Mouse (Mus musculus): ENCODE results near the gene Lxn. TPM values are rescaled to one million over a fixed set of nuclear protein-coding genes. Genes with fewer than 3 reads are reported as not detected.
A peak's percentile ranks its signal among the peaks of the same experiment; 100 is the strongest.

Gene Lxn
- polyA plus RNA-seq, 1 experiment from 2014 or later, result 218 TPM

DNA sequence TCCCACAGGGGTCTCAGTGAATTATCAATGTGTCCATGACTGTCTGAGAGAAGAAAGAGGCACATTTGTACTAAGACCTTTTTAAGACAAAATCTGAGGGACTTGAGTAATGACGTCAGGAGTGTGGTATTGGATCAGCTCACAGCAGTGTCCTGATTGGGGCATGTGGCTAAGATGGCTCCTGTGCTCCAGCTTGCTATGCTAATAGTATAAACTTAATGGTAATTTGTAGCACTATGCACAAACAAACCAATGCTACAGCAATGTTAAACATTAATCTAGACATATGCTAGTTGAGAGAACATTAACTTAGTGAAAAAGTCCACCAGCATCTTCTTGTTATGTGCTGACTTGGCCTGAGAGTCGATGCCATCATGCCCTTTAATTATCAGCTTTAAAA, 21.5 kb upstream of the Lxn start:
- WGBS, result 84% methylated on average over 2 of the region's 2 CpGs
- H3K27ac ChIP-seq, result no peak overlapping the region

DNA sequence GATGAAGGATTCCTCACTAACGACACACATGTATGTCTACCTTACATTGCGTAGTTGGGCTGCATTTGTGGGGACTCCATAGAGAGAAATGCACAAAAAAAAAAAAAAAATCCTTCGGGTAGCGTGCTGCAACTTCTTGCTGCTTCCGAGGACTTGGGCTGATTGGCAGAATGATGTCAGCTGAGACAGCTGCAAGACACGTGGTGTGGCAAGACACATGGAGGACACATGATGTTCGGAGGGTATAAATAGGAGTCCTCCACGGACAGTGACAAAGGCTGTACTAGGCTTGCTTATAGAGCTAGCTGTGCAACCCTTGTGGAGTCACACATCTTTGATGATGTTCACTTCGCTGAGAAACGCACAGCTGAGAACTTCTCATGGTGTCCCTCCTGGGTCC, 18.7 kb upstream of the Lxn start:
- Histone ChIP-seq H3K36me3 (0 out of 2 replicates have a peak, but pooled peaks cover 2% of the 10 kb centered on the region), H3K9ac (no peak overlapping the region), H3K4me2 (replicated peaks) (no peak overlapping the region), H3K27me3 (replicated peaks) (no peaks in the 10 kb centered on the region), H3K4me1 (no peaks in the 10 kb centered on the region), H3K9me3 (no peaks in the 10 kb centered on the region), H3K27ac (no peak overlapping the region), H3K4me3 (no peak overlapping the region)
- no peak for ATAC-seq (ENCODE audit: low FRiP score, low read depth)
- WGBS, result 90% methylated on average over 10 of the region's 10 CpGs

More for the DNA sequence above, 21.5 kb upstream of the Lxn start:
- ATAC-seq (ENCODE audit: low FRiP score, low read depth), result no peak
- H3K9ac ChIP-seq, result no peak overlapping the region
- no peaks in the 10 kb centered on the region for H3K27me3 ChIP-seq (replicated peaks)
- no peak overlapping the region for H3K4me2 ChIP-seq (replicated peaks)
- H3K9me3 ChIP-seq, result no peaks in the 10 kb centered on the region
- H3K4me3 ChIP-seq, result no peak overlapping the region
- 0 out of 2 replicates have a peak, but pooled peaks cover 2% of the 10 kb centered on the region for H3K36me3 ChIP-seq
- H3K4me1 ChIP-seq, result no peaks in the 10 kb centered on the region

- H3K9me3 ChIP-seq, result no peaks in the 10 kb centered on the region
- 96% methylated on average over 11 of the region's 11 CpGs for WGBS
- H3K27ac ChIP-seq, result no peak overlapping the region
- H3K9ac ChIP-seq, result no peak overlapping the region
- no peak overlapping the region for H3K4me3 ChIP-seq
- H3K4me2 ChIP-seq (replicated peaks), result no peak overlapping the region
- ATAC-seq (ENCODE audit: low FRiP score, low read depth), result no peak
- no peaks in the 10 kb centered on the region for H3K4me1 ChIP-seq
- no peaks in the 10 kb centered on the region for H3K27me3 ChIP-seq (replicated peaks)
- H3K36me3 ChIP-seq, result peaks cover 11% of the 10 kb centered on the region; the same call in 1 of the 2 replicates
Measured at GRCm38 (mm10) chr3:67479806-67480205, 16.1 kb upstream of the Lxn start.

GRCm38 (mm10) chr3:67473438-67473837, 9.7 kb upstream of the Lxn start:
- Histone ChIP-seq H3K36me3 (peaks cover 18% of the 10 kb centered on the region; the same call in 1 of the 2 replicates), H3K4me2 (replicated peaks) (no peak overlapping the region)

DNA sequence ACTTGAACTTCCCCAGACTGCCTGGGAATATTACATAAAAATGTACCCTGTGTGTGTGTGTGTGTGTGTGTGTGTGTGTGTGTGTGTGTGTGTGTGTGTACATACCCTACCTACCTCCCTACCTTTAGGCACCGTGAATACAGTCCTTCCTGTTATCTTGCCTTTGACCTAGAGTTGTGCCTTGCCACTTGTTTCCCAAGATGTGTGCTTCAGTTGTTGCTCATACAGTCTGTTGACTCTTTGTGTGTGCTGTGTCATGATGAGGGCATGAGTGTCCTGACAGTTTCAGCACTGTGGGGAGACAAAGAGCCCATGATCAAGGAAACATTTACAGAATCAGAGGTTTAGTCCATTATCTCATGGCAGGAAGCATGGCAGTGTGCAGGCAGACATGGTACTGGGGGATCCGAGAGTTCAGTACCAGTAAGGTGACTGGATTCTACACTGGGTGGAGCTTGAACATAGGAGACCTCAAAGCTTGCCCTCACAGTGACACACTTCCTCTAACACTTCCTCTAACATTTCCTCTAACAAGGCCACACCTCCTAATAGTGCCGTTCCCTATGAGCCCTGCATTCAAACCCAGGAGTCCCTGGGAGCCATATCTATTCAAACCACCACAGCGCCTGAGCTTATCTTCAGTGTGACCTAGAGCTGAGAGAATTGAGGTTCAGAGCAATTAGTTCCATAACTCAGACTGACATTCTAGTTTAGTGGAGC, 7.8 kb upstream of the Lxn start:
- Histone ChIP-seq H3K27ac (no peak overlapping the region), H3K9me3 (no peaks in the 10 kb centered on the region), H3K4me2 (replicated peaks) (no peak overlapping the region), H3K4me3 (no peak overlapping the region), H3K27me3 (replicated peaks) (no peaks in the 10 kb centered on the region), H3K4me1 (no peaks in the 10 kb centered on the region), H3K9ac (no peak overlapping the region), H3K36me3 (peaks cover 27% of the 10 kb centered on the region)
- no peak for ATAC-seq (ENCODE audit: low FRiP score, low read depth)
- WGBS, result 89% methylated on average over 4 of the region's 4 CpGs

More at GRCm38 (mm10) chr3:67473438-67473837, 9.7 kb upstream of the Lxn start:
- Histone ChIP-seq H3K9ac (no peak overlapping the region), H3K27me3 (replicated peaks) (no peaks in the 10 kb centered on the region), H3K4me3 (no peak overlapping the region), H3K4me1 (no peaks in the 10 kb centered on the region), H3K27ac (no peak overlapping the region), H3K9me3 (no peaks in the 10 kb centered on the region)
- no peak for ATAC-seq (ENCODE audit: low FRiP score, low read depth)
- 89% methylated on average over 6 of the region's 6 CpGs for WGBS

DNA sequence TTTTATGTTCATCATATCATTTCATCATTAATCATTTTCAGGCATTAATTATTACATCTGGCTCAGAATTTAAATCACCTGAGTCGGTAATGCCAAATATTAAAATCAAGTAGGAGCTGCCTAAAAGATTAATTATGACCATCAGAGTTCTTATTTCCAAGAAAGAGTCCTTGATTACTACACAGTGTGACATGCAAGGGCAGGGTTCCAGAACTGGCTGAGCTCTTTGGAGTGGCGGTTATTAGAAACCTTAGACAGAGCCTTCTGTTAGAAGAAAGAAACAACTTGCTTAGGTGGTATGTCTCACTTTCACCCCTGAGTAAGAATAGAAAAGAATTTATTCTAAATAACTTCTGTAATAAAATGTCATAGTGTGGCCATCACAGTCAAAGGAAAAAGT, 3.6 kb upstream of the Lxn start:
- Histone ChIP-seq H3K27ac (no peak overlapping the region), H3K27me3 (replicated peaks) (no peaks in the 10 kb centered on the region), H3K4me3 (no peak overlapping the region), H3K36me3 (peaks cover 11% of the 10 kb centered on the region), H3K9me3 (no peaks in the 10 kb centered on the region), H3K4me2 (replicated peaks) (no peak overlapping the region), H3K4me1 (peaks cover 12% of the 10 kb centered on the region), H3K9ac (no peak overlapping the region)
- WGBS, result 92% methylated on average over 2 of the region's 2 CpGs
- ATAC-seq (ENCODE audit: low FRiP score, low read depth), result no peak

- Histone ChIP-seq H3K4me2 (replicated peaks) (no peak overlapping the region), H3K4me3 (no peak overlapping the region), H3K9ac (no peak overlapping the region), H3K4me1 (peaks cover 12% of the 10 kb centered on the region), H3K27ac (no peak overlapping the region), H3K36me3 (peaks cover 10% of the 10 kb centered on the region), H3K27me3 (replicated peaks) (no peaks in the 10 kb centered on the region), H3K9me3 (no peaks in the 10 kb centered on the region)
- ATAC-seq (ENCODE audit: low FRiP score, low read depth), result no peak
- 90% methylated on average over 5 of the region's 5 CpGs for WGBS
Measured at GRCm38 (mm10) chr3:67466576-67466975, 2.9 kb upstream of the Lxn start.

- ATAC-seq (ENCODE audit: low FRiP score, low read depth), result no peak
- no peaks in the 10 kb centered on the region for H3K9me3 ChIP-seq
- H3K27me3 ChIP-seq (replicated peaks), result no peaks in the 10 kb centered on the region
- peak overlapping the region; percentile 38; the same call in 1 of the 2 replicates for H3K27ac ChIP-seq
- H3K4me2 ChIP-seq (replicated peaks), result peak overlapping the region; percentile 86
- WGBS, result 6% methylated on average over 12 of the region's 12 CpGs
- peak overlapping the region; percentile 77 for H3K9ac ChIP-seq
- H3K4me1 ChIP-seq, result peaks cover 12% of the 10 kb centered on the region
- H3K36me3 ChIP-seq, result peaks cover 20% of the 10 kb centered on the region
- H3K4me3 ChIP-seq, result peak overlapping the region; percentile 62
Measured at GRCm38 (mm10) chr3:67463001-67463400, 725 bp downstream of the Lxn start.

DNA sequence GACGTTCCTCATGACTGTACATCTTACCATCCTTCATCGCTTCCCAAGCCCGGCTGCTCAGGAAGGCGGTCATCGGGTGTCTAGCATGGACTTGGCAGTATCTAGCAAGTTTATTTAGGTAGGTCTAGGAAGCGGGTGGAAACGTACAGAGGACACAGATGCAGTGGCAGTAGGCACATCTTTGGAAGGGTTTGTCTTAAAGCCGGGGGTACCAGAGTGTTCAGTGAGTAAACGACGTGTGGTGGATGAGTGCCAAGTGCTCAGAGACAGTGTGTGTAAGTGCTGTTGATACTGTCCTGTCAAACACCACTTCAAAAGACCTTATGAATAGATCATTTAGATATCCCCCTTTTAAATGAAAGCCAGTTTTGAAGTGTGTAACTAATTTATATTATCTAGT, 1.1 kb downstream of the Lxn start:
- Histone ChIP-seq H3K4me1 (peaks cover 12% of the 10 kb centered on the region), H3K4me2 (replicated peaks) (peak overlapping the region; percentile 86), H3K27me3 (replicated peaks) (no peaks in the 10 kb centered on the region), H3K36me3 (peaks cover 20% of the 10 kb centered on the region), H3K9me3 (no peaks in the 10 kb centered on the region), H3K9ac (peak overlapping the region; percentile 77), H3K4me3 (peak overlapping the region; percentile 62), H3K27ac (no peak overlapping the region)
- 0 out of 2 replicates have a peak, but pooled peaks have one; percentile 41 for ATAC-seq (ENCODE audit: low FRiP score, low read depth)
- 44% methylated on average over 10 of the region's 10 CpGs for WGBS

DNA sequence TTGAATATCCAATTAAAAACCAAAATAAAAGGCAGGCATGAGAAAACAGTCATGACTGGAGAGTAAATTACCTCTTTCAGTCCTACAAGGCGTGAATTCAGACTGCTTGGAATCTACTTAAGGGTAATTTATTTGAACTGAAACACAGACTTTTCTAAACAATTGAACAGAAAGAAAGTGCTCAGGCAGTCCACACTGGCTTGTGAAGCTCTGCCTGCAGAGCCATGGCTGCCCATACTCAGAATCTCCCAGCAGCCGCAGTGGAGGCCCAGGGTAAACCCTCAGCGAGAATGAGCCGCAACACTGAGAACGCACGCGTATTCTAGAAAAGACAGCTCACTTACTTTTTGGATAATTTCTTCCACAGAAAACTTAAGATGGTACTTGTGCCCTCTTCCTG, 1.7 kb downstream of the Lxn start:
- Histone ChIP-seq H3K4me2 (replicated peaks) (peak overlapping the region; percentile 86), H3K4me1 (peaks cover 12% of the 10 kb centered on the region), H3K36me3 (peaks cover 24% of the 10 kb centered on the region), H3K4me3 (no peak overlapping the region), H3K27me3 (replicated peaks) (no peaks in the 10 kb centered on the region), H3K27ac (peak overlapping the region; percentile 32; the same call in 1 of the 2 replicates), H3K9ac (0 out of 2 replicates have a peak overlapping the region, but pooled peaks have one; percentile 77), H3K9me3 (no peaks in the 10 kb centered on the region)
- 58% methylated on average over 7 of the region's 7 CpGs for WGBS
- ATAC-seq (ENCODE audit: low FRiP score, low read depth), result peak; percentile 60; the same call in 1 of the 2 replicates

- Histone ChIP-seq H3K36me3 (peaks cover 45% of the 10 kb centered on the region), H3K27me3 (replicated peaks) (no peaks in the 10 kb centered on the region), H3K9ac (no peak overlapping the region), H3K4me3 (no peak overlapping the region), H3K4me2 (replicated peaks) (no peak overlapping the region), H3K9me3 (no peaks in the 10 kb centered on the region), H3K4me1 (peaks cover 12% of the 10 kb centered on the region), H3K27ac (no peak overlapping the region)
- WGBS, result 49% methylated on average over 3 of the region's 3 CpGs
- no peak for ATAC-seq (ENCODE audit: low FRiP score, low read depth)
Measured at GRCm38 (mm10) chr3:67459881-67460280, 3.8 kb downstream of the Lxn start.

- 85% methylated on average over 5 of the region's 5 CpGs for WGBS
- Histone ChIP-seq H3K4me1 (no peaks in the 10 kb centered on the region), H3K36me3 (peaks cover 77% of the 10 kb centered on the region), H3K9me3 (no peaks in the 10 kb centered on the region), H3K4me2 (replicated peaks) (no peak overlapping the region), H3K27ac (no peak overlapping the region), H3K27me3 (replicated peaks) (no peaks in the 10 kb centered on the region), H3K9ac (no peak overlapping the region), H3K4me3 (no peak overlapping the region)
- no peak for ATAC-seq (ENCODE audit: low FRiP score, low read depth)
Measured at GRCm38 (mm10) chr3:67450601-67451210, 13.0 kb downstream of the Lxn start.

All from neural tube, embryonic 12.5 days (tissue).